Mouse (Mus musculus) megakaryocyte progenitor cell, adult 5-6 weeks (primary cell): ENCODE measurements around the gene Cox19. TPM values are rescaled to one million over a fixed set of nuclear protein-coding genes. Genes with fewer than 3 reads are reported as not detected.
"Not testable (repeated sequence)": the region's sequence is repeated elsewhere in the genome, so short reads cannot be mapped to it uniquely, and the experiment has no call there.

ENCODE experiments used
- ATAC-seq: replicated peaks from 2 replicates; pipeline ENCODE4 v1.8.0; 2016; ENCODE audit warnings: mild to moderate bottlenecking, moderate TSS enrichment, inconsistent platforms; ENCODE audit not compliant: poor library complexity
- total RNA-seq, 2 experiments: library from RNA; stranded (forward) in 1 of 2; stranded (reverse) in 1 of 2; fragments of 157-497, 149-512 nt in 1 of 2; fragments of 200-1000 nt in 1 of 2; gene quantifications; 2 replicates each; pipeline versions ENCODE4 v1.2.3 to v1.2.4; 2015 to 2017

Gene Cox19
- total RNA-seq, 2 experiments from 2014 or later, result 27.1 to 30.3 TPM

DNA sequence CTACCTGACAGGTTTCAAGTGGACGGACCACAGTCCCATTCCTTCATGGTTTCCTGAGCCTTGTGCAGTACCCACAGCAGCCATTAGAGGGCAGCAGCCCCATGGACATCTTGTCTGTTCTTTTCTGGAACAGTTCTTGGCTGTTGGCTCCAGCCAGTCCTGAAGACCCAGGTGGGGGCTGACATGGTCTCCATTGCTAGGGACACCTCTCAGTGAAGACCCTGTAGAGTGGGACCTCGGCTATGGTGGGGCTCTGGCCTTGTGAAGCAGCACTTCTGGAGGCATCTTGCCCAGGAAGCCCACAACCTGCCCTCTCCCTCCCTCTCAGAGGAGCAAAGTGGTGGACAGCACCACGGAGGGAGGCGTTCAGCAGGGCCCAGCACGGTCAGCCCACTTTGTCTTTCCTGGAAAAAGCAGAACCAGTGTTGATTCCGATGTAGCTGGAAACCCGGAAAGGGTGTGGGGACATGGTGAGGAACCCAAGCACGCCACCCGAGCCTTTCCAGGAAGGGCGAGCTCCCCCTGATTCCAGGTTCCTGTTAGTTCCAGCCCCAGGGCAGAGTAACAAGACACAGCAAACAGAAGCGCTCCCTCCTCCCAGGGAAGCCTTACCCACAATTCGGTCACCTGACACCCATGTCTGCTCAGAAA is 13.2 kb upstream of the Cox19 start:
- peak; percentile 71 for ATAC-seq

DNA sequence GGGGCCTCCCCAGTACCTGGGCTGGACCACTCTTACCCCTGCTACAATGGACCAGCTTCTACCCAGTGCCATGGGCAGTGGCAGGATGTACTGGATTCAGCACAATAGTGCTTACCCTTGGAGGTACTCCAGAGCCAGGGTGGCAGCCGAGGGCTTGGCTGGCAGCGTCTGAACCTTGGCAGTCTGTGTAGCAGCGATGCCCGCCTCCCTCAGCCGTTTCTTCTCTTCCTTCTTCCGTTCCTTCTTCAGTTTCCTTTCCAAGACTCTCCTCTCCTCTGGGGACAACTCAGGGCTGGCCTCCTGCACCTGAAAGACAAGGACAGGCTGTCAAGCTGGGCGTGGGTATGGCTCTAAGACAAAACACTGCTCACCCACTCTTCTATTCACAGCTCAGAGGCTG is 12.6 kb upstream of the Cox19 start:
- no peak for ATAC-seq

DNA sequence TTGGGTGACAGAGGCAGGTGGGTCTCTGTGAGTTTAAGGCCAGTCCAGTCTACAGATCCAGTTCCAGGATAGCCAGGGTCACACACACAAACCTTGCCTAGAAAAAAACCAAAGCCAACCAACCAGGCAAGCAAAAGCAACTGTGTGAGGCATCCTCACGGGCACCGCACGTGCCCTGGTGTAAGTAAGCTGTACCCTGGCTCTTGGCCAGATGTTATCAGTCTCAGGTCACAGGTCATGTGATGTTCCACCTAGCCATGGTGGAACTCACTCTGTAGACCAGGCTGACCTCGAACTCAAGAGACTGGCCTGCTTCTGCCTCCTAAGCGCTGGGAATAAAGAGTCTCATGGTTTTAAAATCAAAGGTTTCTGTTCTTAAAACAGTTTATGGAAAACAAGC is 8.0 kb upstream of the Cox19 start:
- ATAC-seq, result no peak

DNA sequence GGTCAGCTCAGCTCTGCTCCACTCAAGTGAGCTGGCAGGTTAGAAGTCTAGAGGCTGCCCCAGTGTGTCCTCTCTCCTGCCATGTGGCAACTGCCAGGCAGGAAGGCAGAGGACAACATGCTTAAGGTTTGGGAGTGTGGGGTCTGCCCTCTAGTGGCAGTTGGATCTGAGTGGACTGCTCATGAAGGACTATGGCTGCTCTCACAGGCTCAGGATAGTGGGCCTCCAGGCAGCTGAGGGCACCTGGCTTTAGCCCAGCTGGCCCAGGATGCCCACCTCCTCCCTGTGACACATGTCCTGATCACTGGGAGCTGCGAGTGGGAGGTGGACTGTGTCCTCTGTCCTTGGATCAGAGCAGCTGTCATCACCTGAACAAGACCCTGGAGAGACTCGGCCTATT is 7.4 kb upstream of the Cox19 start:
- ATAC-seq, result peak; percentile 79

DNA sequence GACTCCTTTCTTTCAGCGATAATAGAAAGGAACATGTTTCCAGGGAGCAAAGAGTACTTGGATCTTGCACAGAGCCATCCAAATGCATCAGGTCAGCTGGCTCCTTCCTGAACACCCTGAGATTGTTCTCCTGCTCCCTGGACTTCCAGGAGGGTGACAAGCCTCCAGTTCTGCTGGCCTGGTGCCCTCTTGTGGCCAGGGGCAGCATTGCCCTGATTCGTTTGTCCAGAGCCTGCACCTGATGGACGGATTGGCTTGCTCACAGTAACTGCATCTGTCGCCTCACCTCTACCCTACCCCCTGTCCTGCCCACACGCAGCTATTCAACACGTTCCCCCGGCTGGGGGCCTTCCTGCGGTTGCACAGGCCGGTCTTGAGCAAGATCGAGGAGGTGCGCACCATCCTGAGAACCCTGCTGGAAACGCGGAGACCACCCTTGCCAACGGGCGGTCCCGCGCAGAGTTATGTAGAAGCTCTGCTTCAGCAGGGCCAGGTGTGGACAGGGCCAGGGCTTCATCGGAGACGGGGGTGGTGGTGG is 4.1 kb upstream of the Cox19 start:
- peak; percentile 71 for ATAC-seq

DNA sequence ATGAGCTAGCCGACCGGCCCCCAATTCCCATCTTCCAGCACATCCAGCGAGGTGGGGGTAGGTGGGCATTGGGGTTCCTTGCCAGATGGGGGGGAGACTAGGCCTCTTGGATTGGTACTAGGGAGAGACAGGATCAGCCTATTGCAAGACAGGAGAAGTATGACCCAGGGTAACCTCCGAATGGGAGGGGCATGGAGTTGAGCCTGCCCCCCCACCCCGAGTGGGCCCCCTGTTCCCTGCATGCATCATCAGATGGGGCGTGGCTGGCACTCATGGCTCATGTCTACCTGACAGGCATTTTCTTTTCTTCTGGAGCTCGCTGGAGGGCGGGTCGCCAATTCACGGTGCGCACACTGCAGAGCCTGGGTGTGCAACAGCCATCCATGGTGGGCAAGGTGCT is 2.7 kb upstream of the Cox19 start:
- no peak for ATAC-seq

DNA sequence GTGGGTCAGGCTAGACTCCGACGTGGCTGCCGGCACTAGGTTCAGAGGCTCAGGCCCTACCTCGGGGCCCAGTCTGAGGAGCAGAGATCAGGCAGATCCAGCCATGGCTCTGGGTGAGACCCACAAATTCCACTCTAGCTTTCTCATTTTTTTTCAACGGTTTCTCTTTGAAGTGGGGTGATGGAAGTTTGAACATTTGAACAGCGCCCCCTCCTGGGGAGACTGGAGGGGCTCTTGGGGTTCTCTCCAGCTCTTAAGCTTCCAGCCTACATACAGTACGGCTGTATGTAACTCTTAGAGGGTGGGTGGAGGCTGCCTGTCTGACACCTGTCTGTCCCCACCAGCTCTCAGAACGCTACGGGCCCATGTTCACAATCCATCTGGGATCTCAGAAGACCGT is 2.3 kb upstream of the Cox19 start:
- peak; percentile 53; the same call in 1 of the 2 replicates for ATAC-seq

DNA sequence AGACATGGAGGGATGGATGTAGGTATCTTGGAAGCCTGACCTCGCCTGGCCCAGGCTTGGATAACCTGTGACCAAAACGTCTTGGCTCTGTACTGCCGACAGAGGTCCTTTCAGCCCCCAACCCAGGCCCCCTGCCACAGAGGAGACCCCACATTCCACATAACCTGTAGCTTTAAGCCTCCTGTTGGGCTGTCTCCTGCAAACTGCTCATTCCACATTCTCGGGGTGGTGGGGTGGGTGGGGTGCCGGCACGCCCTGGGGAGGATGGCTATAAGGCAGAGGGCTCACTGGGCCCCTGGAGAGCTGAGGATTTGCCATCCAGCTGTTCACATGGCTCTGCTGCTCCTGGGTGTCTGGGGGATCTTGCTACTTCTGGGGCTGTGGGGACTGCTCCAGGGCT is 1.1 kb upstream of the Cox19 start, which contains the start of gene Cyp2w1:
Gene Cyp2w1 (plus strand): TSS at position 301 of the 400 bp plus-strand sequence.
- ATAC-seq, result no peak

DNA sequence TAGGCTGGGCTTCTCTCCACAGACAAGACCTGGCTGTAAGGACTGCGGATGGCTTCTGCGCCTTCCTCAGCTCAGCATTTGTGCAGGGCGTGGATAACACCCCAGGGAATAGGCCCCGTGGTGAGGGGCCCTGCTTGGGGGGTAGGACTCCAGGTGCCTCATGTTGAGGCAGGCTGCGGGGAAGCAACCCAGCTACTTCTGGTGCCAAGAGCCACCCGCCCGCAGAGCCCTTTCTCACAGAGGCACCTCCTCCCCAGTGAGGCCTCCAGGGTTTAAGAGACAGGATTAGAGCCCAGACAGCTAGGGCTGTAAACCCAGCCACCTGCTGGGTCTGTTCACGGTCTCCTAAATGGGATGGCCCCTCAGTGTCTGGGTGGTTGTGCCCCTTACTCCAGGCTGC is 410 bp upstream of the Cox19 start:
- no peak for ATAC-seq

DNA sequence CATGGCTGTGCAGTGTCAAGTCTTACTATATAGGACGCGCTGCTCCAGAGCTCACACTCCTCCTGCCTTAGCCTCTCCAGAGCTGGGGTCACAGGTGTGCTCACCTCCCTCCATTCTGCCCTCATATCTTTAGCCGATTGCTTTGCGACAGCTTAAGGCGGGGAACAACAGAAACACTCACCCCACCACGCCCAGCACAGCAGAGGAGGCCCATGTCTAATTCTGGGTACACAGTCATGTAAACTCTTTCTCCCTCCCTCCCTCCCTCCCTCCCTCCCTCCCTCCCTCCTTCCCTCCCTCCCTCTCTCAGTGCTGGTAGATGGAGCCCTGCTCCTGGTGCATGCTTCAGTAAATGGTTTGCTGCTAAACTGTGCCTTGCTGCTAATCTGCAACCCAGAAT is 1.5 kb downstream of the Cox19 start:
- no peak for ATAC-seq

DNA sequence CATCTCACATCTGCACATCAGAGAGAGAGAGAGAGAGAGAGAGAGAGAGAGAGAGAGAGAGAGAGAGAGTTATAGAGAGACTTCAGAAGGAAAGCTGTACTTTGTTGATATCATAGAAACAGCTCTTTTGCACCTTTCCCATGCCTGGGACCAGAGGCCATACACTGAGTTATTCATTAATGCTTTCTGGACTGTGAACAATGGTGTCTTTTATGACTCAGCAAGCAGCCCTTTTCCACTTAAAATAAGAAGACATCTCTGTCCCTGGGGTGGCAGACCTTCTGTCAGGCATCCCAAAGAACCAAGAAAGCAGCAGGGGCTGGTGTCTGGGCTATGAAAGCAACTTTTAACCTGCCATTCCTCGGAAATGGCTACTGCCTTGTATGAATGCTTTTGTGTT is 4.0 kb downstream of the Cox19 start:
- no peak for ATAC-seq

DNA sequence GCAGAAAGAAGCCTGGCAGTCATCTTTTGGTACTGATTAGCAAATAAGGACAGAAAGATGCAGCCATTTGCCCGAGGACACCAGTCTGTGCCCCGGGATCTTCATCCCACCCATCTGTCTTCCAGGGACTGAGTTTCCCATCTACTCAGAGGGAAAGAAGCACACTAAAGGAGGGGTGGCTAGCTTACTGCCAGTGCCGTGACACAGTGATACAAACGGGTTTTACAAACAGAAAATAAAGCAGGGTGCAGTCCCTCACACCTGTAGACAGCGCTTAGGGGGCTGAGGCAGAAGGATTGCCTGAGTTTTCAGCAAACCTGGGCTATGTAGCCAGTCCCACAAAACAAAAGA is 5.9 kb downstream of the Cox19 start:
- no peak for ATAC-seq

DNA sequence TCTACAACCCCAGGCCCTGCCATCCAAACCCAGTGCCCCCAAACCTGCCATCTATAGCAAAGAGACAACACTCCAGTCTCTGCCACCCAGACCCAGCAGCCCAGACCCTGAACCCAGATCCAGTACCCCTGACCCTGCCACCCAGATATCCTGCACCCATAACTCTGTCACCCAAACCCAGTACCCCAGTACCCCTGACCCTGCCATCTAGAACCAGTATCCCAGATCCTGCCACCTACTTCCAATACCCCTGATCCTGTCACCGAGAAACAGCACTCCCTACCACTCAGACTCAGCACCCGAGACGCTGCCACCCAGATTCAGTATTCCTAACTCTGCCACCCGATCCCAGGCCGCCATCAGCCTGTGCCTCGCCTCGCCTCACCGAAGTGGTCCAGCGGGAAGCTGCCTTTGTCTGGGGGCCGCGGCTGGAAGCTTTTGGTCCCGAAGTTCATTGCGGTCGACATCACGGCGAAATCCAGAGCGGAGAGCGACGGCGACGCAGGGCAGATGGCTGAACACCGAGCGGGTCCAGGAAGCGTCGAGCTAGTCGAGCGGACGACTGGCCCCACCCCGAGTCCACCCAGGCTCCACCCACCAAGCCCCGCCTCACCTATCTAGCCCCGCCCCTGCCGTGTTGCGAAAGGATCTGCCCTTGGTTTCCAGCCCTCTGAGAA is 6.4 kb downstream of the Cox19 start:
- ATAC-seq, result peak; percentile 96

DNA sequence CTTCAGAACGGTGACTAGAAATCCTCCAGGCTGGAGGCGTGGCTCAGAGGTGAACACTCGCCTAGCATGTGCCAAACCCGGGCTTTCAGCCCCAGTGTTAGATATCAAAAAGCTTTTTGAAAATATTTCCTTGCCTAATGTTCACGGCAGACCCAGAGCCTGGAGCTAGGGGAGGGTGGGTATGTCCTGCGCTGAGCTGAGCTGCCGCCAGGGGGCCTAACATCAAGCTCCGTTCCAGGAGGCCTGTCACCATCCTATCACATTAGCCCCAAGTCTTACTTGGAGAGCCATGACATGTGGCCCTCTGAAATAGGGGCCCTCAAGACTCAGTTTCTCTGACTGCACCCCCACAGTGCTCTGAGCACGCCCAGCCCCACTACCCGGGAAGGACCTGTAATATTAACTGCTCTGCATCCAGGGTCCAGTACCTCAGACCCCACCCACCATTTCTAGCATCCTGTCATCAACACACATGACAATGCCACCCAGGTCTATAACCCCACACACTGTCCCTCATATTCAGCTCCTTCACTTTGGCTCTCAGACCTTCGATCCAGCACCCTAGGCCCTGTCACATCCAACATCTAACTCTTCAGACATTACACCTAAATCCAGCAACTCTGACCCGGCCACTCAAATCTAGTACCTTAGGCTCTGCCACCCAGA is 7.1 kb downstream of the Cox19 start:
- peak; percentile 85 for ATAC-seq

DNA sequence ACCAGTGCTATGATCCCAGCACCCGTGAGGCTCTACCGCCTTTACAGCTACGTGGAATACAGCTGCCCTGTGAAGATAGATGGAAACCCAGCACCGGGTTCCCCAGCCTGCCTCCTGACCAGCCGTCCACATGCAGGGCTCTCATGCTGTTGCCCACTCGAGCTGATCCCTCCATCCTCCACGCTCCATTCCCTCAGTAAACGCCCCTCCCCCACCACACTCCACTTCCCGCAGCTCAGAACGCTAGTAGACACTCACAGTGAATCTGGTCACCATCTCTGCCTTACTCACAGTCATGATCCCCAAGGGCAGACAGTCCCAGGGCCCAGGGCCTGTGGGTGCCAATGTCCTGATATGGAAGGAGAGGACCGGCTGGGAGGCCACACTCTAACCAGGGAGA is 12.3 kb downstream of the Cox19 start:
- ATAC-seq, result no peak

DNA sequence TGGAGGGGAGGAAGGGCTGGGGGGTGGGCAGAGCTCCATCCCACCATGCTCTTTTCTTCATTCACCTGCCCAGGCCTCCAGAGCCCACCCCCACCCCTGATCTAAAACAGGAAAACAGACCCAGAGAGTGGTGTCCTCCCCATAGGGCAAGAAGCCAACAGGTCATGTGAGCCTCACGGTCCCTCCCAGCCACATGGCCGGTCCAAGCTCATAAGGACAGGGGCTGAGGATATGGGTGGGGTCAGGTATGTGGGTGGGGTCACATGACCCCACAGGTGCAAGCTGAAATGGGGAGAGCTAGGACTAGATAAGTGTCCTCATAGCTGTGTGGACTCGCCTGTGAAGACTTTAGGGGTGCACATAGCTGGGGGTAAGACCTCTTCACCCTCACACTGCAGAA is 12.8 kb downstream of the Cox19 start:
- ATAC-seq, result no peak

DNA sequence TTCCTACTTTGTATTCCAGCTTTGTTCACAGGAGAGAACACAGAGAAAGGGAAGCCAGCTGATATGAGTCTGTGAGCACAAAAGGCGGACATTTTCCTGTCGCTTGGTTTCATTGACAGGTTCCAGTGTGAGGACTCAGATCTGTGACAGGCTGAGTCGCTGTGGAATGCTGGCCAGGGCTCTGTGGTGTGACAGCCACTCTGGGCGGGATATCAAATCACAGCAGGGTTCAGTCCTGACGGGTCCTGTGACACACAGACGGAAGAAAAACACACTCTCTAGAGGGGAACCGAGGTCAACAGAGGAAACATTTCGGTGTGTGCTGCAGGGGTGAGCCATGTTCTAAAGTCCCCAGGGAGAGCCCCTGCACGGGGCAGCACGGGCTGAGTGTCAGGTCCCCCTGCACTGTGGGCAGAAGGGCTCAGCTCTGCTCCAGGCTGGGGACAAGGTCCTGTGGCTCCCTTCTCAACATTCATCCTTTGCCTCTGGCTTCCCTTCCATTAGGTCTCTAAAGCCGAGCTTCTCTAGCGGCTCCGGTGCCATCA is 13.3 kb downstream of the Cox19 start:
- ATAC-seq, result no peak

DNA sequence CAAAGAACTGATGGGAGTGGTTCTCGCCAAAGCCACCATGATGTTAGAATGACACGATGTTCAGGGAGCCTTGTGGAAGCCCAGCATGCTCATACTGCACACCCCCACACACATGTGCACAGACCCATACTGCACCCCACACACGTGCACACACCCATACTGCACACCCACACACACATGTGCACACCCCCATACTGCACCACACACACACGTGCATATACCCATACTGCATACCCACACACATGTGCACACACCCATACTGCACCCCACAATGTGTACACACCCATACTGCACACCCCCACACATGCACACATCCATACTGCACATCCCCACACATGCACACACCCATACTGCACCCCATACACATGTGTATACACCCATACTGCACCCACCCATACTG is 15.6 kb downstream of the Cox19 start:
- ATAC-seq, result no peak

DNA sequence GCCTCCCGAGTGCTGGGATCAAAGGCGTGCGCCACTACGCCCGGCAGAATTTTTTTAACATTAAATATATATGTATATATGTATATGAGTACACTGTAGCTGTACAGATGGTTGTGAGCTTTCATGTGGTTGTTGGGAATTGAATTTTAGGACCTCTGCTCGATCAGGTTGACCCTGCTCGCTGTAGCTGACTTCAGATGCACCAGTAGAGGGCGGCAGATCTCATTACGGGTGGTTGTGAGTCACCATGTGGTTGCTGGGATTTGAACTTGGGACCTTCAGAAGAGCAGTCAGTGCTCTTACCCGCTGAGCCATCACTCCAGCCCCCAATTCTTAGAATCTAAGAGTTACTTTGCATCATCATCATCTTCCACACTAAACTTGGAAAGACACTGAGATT is 16.8 kb downstream of the Cox19 start:
- ATAC-seq, result not testable (repeated sequence)

DNA sequence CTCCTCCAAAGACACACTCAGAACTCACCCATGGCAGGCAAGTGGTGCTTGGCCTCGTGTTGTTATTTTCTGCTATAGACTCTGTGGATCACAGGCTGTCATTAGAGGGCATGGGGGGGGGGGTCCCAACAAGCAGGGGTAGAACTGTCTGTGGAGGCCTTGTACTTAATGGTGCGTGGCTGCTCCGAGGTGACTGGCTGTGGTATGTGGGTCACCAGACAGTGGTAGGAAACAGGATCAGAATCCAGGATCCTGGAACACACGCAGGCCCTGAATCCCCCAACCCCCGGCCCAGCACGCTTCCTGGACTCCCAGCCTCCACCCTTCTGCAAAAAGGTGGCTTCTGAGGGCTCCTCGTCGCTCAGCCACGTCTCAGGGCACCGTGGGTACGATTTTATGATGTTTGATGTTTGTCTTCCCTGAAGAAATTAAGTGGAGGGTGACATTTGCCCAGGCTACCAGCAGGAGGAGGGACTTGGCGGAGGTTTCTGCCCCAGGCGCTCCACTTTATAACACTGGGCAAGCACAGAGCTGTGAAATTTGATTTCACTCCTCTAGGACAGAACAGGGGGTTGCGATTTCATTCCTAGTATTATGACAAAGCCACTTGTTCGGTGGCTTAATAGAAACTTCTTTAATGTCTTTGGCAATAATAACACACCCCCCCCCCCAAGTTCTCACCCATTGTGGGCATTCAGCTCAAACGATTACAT is 17.8 kb downstream of the Cox19 start:
- peak; percentile 28; the same call in 1 of the 2 replicates for ATAC-seq

DNA sequence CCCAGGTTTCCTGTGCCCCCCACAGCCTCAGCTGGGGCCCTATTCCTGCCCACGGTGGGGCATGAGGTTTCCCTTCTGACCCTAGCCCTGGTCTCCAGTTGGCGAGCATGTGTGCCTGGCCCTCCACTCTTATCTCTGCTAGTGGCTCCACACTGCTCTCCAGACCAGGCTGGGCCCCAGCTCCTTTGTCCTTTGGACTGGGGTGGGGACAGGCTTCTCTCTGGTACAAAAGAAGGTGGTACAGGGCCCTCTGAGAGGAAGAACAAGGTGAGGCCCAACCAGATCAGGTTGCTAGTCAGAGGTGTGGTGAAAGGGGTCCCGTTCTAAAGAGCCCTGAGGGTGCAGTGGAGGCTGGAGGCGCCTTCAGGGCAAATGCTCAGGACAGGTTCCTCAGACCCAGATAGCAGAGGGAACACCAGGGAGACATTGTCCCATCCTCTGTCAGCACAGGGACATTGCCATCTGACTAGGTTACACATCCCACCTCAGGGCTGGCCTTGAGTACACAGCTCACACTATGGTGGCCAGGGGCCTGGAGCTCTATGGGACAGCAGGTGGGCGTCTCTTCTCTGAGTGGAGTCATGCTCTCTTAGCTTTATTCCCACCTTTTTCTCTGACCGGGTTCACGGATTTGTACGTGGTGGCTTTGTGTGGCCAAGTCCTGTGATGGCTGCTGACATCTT is 18.5 kb downstream of the Cox19 start:
- ATAC-seq, result no peak
